Mouse (Mus musculus): ENCODE measurements around the gene Rasl10a.

The Rasl10a gene

DNA sequence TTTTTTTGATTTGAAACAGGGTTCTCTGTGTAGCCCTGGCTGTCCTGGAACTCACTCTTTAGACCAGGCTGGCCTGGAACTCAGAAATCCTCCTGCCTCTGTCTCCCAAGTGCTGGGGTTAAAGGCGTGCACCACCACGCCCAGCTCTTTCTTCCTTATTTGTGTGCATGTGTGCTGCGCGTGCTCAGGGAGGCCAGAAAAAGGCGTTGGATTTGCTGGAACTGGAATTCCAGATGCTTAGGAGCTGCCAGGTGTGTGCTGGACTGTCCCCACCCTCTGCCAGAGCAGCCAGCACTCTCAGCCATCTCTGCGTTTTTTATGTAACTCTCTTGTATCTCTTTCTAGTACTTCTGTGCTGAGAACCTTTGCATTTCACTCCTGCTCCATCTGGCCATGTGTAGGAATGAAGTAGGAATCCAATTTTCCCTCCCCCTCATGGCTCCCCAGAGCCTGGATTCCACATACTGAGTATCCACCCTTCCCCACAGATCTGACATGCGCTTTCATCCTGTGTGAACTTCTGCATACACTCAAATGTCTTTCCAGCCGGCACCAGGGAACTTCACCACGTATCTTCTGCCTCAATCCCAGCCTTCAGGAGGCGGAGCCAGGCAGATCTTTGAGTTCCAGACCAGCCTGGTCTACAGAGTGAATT is 5.6 kb upstream of the Rasl10a start:
- no peak for DNase-seq (ENCODE audit: extremely low spot score)

DNA sequence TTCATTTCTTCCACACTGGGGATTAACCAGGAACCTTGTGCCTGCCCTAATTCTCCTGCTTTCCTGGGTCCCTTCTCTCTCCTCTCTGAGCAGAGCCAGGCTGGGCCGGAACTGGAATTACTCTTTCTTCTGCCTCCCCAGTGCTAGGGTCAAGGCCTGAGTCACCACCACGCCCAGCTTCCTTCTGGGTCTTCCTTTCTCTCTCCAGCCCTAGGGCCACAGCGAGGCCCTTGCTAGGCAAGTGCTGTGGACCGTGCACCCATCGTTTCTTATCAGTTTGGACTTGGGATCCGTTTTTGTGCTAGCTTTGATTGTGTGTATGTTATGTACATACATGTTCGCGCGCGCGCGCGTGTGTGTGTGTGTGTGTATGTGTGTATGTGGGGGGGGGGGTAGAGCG is 3.8 kb upstream of the Rasl10a start:
- no peak for DNase-seq (ENCODE audit: extremely low spot score)

DNA sequence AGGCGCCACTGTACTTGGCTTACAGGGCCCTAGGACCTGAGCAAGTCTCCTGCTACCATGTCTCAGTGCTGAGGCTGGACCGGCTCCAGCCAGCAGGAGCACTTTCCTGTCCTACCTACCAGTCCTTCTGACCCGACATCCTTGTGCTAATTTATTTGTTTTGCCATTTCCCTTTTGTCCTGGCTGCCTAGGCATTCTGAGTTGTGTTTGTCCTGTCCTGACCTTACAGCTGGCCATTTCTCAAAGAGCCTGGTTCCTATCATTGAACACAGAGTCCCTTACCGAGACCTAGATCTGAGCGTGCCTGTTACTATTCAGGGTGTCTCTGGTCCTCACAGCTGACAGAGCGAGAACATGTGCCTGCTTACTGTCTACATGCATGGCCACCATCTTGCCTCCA is 3.1 kb upstream of the Rasl10a start:
- DNase-seq (ENCODE audit: extremely low spot score) = no peak

DNA sequence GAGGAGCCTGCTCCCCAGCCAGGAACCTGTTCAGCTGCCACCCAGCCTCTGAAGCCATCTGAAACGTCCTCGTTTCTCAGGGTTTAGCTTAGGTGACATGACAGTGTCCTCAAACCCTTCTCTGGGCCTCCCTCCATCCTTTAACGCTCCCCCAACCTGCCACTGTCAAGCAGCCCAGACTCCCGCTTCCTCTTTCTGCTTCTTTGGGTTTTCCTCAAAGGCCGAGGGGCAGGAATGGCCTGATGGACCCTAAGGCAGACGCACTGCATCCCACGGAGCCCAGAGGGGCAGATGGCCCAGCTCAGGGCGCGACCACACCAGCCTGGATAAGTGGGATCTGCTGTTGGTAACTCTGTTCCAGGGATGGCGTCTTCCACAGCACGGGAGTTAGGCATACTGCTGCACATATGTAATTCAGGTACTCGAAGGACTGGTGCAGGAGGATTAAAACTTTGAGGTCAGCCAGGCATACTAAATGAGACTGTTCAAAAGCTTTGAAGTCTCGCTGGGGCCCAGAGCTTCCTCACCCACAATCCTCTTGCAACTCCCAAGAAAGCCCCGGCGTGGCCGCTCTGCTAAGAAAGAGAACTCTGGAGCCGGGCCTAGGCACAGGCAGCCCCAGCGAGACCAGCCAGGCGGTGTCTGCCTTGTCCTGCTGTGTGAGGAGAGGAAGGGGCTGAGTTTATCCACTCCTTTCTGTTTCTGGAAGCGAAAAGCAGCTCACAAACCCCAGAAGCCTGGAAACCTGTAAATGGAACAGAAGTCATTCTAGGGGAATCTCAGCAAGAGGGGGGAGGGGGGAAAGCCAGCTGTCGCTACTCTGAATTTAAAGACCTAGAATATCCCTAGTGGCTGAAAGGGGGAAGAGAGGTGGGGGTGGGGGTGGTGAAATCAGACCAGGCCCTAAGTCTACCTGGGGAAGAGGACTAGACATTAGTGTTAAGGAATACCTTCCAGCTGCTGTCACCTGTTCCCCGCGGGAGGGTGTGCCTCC is 1.7 kb upstream of the Rasl10a start:
- DNase-seq (ENCODE audit: extremely low spot score) = no peak

DNA sequence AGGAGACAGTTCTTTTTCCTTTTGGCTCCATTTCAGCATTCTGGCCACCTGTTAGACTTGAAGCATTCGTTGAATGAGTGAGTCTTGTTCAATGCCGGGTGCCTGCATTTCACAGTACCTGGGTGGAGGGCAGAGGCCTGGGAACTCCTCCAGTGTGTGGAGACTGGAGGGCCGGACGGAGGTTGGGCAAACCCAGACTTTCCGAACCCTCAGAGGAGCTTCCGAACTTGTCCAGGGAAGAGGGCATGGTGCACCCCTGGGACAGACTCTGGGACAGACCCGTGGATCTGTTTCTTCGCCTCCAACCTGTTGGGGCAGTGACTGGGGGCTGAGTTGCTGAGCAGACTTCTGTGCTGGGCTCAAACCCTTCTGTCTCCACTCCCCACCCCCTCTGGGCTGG is 864 bp upstream of the Rasl10a start:
- no peak for DNase-seq (ENCODE audit: extremely low spot score)

DNA sequence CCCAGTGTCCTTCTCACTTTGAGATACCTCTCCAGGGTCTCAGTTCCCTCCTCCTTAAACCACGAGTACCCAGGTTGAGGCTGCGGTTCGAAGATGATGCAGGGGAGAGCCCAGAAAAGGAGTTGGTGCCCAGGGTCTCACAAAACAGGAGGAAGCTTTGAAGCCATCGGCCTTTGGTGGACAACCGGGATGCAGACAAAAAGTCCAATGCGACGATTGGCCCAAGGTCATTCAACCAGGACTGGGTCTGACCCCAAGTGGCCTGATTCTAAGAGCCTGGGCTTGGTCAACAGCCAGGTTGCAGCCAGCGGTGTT is 430 bp upstream of the Rasl10a start:
- DNase-seq (ENCODE audit: extremely low spot score) = no peak

DNA sequence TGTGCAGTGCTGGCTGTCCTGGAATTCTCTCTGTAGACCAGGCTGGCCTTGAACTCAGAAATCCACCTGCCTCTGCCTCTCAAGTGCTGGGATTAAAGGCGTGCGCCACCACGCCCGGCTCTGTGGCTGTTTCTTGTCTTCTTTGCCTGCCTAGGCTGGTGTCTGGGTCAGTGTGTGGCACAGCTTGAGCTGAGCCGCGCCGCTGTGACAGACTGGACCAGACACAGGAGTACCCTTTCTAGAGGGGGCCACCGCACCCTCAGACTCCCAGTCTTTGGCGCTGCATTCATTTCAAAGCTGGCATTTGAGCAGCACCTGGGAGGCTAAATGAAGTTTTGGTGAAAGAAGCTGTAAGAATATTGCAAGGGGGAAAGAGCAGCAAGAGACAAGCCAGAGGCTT is 855 bp downstream of the Rasl10a start:
- no peak for DNase-seq (ENCODE audit: extremely low spot score)

DNA sequence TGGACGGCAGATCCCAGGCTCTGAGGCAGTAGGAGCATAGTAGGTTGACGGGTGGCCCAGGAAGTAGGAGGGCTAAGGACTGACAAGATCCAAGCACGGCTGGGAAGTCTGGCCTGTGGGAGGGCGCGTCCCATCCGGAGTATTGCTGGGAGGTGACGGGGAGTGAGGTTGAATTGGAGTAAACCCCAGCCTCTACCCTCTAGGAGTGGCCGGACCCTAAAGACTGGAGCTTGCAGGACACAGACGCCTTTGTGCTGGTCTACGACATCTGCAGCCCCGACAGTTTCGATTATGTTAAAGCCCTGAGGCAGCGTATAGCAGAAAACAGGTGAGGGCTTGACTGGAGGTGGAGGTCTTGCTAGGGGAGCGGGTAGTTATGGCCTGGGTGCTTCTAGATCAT is 1.3 kb downstream of the Rasl10a start:
- no peak for DNase-seq (ENCODE audit: extremely low spot score)

DNA sequence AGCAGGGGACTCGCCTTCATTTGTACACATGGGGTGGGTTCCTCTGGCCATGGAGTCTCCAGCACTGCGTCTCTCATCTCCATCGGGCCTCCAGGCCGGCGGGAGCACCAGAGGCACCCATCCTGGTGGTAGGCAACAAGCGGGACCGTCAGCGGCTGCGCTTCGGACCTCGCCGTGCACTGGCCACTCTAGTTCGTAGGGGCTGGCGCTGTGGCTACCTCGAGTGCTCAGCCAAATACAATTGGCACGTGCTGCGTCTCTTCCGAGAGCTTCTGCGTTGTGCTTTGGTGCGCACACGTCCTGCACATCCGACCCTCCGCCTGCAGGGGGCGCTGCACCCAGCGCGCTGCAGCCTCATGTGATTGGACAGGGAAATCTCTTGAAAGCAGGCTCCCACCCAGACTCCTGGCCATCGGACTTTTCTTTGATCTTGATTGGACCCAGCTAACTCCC is 1.8 kb downstream of the Rasl10a start:
- DNase-seq (ENCODE audit: extremely low spot score) = peak; percentile 46

DNA sequence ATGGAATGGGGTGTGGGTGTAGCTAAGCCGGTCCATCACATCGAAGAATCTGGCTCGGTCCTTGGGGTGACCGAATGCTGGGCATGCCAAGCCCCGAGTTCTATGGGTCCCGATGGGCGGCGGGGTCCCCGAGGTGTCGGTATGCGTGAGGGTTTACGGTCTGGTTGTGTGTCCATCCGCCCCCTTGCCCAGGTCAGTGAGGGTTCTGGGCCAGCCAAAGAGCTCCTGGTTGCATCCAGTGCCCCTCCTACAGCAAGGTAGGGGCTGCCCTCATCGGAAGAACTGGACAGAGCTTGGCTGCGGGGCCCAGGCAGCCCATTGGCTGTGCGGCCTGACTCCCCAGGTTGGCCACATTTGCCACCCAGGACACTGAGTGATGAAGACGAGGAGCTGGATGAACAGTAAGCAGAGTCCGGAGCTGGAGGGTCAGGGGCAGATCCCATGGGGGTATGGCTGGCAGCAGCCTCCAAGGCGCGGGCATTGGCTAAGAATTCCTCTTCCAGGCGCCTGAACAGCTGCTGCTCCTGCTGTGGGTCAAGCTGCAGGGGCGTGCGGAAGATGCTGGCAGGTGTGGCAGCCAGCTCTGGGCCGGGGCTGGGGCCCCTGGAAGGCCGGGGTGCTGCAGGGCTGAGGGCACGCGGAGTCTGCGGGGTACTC is 3.0 kb downstream of the Rasl10a start:
- DNase-seq (ENCODE audit: extremely low spot score) = no peak

DNA sequence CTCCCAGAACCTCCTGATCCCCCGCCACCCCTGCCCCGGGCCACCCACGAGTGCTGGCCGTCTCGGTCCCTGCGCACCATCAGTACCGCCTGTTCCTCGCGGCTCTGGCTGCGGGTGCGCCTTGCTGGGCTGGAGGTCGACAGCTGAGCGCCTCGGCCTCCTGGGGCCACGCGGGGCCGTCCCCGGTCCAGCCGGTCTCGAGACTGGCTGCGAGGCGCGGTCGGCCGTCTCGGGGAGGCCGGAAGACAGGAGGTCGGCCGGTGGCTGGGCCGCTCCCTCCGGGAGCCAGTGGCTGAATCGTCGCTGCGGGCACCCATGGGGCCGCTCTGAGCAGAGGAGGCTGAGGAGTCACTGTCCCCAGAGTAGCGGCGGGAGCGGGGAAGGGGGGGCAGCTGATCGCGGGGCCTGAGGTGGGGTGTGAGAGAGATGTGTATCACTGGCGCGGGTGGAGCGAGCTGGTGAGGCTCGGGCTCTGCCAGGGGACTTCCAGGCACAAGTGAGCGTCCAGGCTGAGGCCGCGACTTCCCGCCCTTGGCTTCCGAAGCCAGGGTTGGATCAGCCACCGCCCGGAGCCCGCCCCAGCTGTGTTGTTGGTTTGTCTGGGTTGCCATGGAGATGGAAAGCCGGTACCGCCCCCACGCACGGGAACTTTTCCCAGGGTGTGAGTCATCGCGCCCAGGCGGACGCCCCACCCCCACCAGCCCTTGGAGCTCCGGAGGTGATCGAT is 3.6 kb downstream of the Rasl10a start:
- DNase-seq (ENCODE audit: extremely low spot score) = peak; percentile 87

DNA sequence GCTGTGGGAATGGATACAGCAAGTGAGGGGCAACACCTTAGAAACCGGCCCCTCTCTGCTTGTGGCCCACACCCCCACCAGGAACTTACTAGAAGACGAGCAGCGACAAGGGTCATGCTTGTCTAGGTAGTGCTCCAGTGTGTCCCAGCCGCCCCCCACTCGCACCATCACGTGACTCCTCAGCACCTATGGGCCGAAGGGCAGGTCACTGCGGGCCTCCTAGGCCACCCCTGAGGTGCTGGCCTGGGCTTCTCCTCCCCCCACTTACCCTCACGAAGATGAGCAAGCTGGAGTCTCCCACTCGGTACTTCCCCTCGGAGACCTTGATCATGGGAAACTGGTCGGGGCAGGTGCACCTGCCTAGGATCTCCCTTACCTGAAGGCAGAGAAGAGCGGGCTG is 4.4 kb downstream of the Rasl10a start:
- DNase-seq (ENCODE audit: extremely low spot score) = no peak

DNA sequence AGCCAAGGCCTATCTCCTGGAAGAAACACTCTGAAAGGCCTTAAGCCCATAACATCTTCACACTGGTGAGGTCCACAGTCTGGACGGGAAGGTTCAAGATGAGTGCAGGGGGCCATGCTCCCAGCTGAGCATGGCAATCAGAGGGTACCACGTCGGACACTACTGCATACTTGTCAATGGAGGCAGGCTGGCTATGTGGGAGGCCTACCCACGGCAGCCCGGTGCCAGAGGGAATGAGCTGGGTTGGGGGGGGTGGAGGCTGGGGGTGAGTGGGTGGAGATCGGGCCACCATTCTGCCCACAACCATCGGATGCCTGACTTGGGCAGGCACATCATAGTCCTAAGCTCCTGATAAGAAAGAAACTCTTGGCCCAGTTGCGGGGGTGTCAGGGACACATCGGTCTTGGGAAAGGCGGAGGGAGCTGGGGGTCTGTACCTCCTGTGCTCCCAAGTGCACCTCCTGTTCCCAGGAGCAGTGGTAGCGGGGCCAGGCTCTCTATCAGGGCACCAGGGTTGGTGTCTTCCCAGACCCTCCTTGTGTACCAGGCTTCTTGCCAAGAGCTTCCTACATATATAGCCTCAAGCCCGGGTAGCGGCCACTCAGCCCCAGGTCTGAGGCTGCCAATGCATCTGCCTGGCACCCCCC is 5.1 kb downstream of the Rasl10a start:
- DNase-seq (ENCODE audit: extremely low spot score) = no peak

DNA sequence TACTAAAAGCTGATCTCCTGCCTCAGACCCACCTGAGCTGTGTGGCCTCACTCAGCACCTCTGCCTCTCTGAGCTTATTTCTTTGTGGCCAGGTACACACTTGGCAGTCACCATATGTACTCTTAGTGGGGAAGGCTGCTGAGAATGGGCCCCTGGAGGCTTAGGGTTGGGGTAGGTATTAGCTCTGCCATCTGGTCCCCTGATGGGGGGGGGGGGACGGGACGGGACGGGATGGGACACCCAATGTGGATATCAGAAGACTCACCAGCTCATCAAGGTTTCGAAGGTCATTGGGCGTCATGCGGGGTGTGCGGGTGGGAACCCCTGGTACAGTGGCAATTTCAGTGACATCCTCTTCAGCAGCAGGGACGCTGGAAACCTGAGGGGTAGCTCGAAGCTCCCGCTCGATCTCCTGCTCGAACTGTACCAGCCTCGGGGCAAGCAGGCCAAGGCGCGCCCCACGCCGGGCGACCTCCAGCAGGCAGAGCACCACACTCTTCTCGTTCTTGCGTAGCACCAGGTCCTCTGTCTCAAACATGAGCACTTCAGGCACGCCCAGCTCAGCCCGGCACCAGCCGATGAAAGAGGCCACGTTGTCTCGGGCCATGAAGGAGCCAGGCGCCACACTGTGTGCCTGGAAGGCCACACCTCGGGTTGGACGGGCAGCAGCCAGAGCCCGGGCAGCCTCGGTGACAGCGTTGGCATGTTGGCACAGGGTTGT is 5.8 kb downstream of the Rasl10a start:
- DNase-seq (ENCODE audit: extremely low spot score) = no peak

DNA sequence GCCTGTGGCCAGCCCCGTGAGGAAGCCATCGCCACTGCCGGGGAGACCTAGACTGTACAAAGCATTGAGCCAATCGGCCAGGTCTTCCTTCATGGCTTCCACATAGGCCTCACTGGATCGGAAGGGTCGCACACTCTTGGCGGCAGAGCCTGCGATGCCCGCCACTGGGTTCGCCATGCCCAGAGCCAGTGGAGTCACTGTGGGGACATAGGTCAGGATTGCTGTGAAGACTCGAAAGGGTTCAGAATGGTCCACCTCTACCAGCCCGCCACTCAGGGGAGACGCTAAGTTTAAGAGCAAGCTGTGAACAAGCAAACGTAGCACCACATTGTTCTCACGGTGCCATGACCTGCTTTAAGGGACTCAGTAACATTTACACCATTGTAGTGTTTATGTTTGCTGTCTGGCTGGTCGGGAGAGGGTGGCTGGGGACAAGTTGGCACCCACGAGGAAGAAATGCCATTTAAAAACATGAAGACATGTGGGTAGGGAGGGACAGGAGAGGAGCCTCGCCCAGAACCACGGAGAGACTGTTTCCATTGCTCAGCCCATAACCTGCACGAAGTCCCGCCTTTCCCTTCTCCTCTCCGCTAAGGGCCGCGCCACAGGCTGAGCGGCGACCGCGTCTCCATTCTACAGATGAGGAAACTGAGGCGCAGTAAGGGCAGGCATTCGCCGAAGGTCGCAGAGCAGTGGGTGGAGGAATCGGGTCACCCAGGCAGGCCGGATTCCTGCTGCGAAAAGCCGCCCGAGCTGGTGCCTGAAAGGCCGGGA is 6.5 kb downstream of the Rasl10a start:
- no peak for DNase-seq (ENCODE audit: extremely low spot score)

DNA sequence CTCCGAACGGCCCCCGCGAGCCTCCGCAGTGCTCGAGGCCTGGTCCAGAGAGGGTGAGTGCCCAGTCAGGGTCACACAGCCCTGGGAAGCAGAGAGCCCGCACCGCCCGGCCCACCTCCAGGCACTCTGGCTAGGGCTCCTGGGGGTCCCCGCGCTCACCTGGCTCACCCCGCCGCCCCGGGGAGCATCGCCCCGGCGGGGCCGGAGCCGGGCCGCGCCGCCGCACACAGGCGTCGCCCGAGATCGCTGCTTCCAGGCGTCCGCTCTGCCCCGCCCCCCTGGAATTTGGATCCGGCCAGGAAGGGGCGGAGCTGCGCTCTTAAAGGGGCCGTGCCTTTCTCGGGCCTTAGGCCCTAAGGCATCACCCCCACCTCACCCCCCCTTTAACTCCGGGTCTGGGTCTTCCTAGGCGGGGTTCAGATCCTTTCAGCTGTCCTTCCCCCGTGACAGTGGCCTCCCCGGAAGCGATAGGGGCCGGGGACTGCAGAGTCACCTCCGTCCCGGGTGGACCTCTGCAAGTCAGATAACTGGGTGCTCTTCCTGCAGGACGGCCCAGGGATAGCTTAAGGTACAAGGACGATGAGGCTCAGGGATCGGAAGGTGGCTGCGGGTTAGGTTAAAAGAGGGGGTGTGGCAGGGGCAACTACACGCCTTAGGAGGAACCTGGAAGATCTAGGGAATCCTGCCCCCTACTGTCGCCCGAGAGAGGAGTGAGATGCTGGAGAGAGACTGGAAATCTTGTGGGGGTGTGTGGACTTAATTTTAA is 7.3 kb downstream of the Rasl10a start, which contains the start of gene Gas2l1:
Gene Gas2l1, minus strand, starts transcription at position 272 of the 766 bp plus-strand sequence.
- peak; percentile 91 for DNase-seq (ENCODE audit: extremely low spot score)

DNA sequence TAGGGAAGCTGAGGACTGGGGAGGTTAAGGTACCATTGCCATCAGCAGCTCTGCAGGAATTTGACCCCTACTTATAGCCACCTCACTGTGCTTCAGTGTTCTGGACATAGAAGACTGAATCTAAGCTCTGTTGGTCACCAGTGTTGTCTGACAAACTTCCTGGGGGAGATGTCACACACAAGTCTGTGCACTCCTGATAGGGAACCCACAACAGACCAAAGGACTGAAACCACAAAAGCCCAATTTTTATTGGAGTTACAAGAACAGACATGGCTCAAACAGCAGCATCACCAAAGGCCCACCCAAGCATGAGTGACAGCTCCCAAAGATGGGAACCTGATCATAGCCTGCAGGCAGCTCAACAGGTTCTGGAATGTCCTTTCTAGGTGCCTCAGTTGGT is 9.1 kb downstream of the Rasl10a start:
- DNase-seq (ENCODE audit: extremely low spot score) = no peak

DNA sequence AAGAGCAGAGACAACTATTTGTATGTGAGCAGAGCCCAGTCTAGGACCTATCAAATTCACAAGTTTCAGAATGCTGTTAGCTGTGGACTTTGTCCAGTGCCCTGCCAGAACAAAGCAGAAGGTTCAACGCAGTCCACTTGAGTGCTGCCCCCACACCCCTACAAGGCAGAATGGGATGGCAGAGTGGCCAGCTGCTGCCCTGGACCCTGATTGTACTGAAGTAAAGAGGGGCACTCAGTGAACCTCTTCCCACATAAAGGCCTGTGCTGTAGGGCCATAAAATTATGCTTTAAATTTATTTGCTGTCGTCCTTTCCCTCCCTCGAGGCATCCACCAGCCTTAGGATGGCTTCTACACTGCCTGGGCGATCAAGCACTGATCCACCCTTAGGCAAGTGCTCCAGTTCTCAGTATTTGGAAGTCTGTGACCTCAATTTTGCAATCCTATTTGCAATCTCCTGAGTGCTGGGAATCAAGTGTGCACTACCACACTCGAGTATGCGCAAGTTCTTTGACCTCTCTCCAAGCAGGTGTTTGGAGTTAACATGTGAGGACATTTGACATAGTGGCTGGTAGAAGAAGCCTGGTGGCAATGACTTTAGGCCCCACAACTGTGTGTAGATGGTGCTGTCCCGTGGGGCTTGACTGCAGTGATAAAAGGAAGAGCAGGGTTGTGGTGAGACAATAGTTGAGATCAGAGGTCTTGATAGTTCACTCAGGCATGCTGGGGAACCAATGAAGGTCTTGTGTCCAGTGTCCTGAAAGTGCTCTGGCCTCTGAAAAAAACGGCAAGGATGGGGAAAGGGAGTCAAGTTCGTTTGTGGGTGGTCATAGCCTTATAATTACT is 10.4 kb downstream of the Rasl10a start:
- no peak for DNase-seq (ENCODE audit: extremely low spot score)

Data from embryo, embryonic 9.5 days (tissue).